Mouse (Mus musculus) testis, adult 2 months (tissue): ENCODE data around the gene Gm20388. TPM values are rescaled to one million over a fixed set of nuclear protein-coding genes. Genes with fewer than 3 reads are reported as not detected.

Source experiments
- H3K27ac ChIP-seq: fragments of 200-500 bp; 2 replicates; pipeline ENCODE4 v1.5.1; 2012; ENCODE audit warnings: low read depth, low read length; ENCODE audit not compliant: control insufficient read depth, insufficient read depth
- H3K27me3 ChIP-seq: fragments of 200-500 bp; 2 replicates; pipeline ENCODE4 v1.6.1; 2012; ENCODE audit warnings: mild to moderate bottlenecking, low read length, moderate library complexity; ENCODE audit not compliant: control insufficient read depth, insufficient read depth
- H3K36me3 ChIP-seq: fragments of 200-500 bp; 2 replicates; pipeline ENCODE4 v1.6.1; 2012; ENCODE audit warnings: mild to moderate bottlenecking, low read length; ENCODE audit not compliant: control insufficient read depth, insufficient read depth
- H3K4me1 ChIP-seq: fragments of 200-500 bp; 2 replicates; pipeline ENCODE4 v1.6.1; 2012; ENCODE audit warnings: low read length; ENCODE audit not compliant: control insufficient read depth, insufficient read depth
- H3K4me3 ChIP-seq: fragments of 200-500 bp; 2 replicates; pipeline ENCODE4 v1.5.1; 2012; ENCODE audit warnings: low read depth, mild to moderate bottlenecking, low read length, moderate library complexity, mixed read lengths; ENCODE audit not compliant: control insufficient read depth
- CTCF ChIP-seq: fragments of 200-500 bp; IDR thresholded peaks from 2 replicates; pipeline ENCODE4 v1.5.1; 2012; ENCODE audit warnings: low read depth, mild to moderate bottlenecking, inconsistent platforms, low read length, moderate library complexity; ENCODE audit not compliant: control insufficient read depth, insufficient read depth, insufficient replicate concordance
- POLR2A ChIP-seq: fragments of 200-500 bp; IDR thresholded peaks from 2 replicates; pipeline ENCODE4 v1.6.1; 2012; ENCODE audit warnings: low read depth, mild to moderate bottlenecking, inconsistent platforms, low read length, moderate library complexity; ENCODE audit not compliant: control insufficient read depth
- polyA plus RNA-seq: library from polyadenylated mRNA; depleted of rRNA; stranded (reverse); fragments of >200 nt; gene quantifications from 2 replicates; pipeline ENCODE4 v1.2.3, GENCODE M21; 2012

Gene Gm20388
- polyA plus RNA-seq, 1 experiment = 5.6 TPM

- Histone ChIP-seq H3K4me1 (peaks cover 6% of the 10 kb centered on the region), H3K27me3 (no peaks in the 10 kb centered on the region), H3K4me3 (peak overlapping the region; percentile 86), H3K27ac (peak overlapping the region; percentile 84), H3K36me3 (peaks cover 1% of the 10 kb centered on the region)
- TF ChIP-seq POLR2A (peak; percentile 97), CTCF (no peak)
Observed at GRCm38 (mm10) chr8:123065214-123066100, 3154.8 kb downstream of the Gm20388 start.

- TF ChIP-seq POLR2A = no peak
- no peak for TF ChIP-seq CTCF
Observed at GRCm38 (mm10) chr8:123066101-123066683, 3155.6 kb downstream of the Gm20388 start.

GRCm38 (mm10) chr8:123071176-123071575, 3160.5 kb downstream of the Gm20388 start:
- H3K4me3 ChIP-seq = no peak overlapping the region
- H3K4me1 ChIP-seq = peaks cover 3% of the 10 kb centered on the region
- no peak overlapping the region for H3K27ac ChIP-seq
- no peaks in the 10 kb centered on the region for H3K27me3 ChIP-seq
- TF ChIP-seq CTCF (no peak), POLR2A (no peak)
- peaks cover 1% of the 10 kb centered on the region for H3K36me3 ChIP-seq

More at GRCm38 (mm10) chr8:123066101-123066683, 3155.6 kb downstream of the Gm20388 start:
- Histone ChIP-seq H3K36me3 (peaks cover 1% of the 10 kb centered on the region), H3K4me1 (peaks cover 6% of the 10 kb centered on the region), H3K27ac (peak overlapping the region; percentile 84), H3K27me3 (no peaks in the 10 kb centered on the region), H3K4me3 (peak overlapping the region; percentile 86)

GRCm38 (mm10) chr8:123077213-123077612, 3166.6 kb downstream of the Gm20388 start:
- Histone ChIP-seq H3K4me1 (no peaks in the 10 kb centered on the region), H3K36me3 (peaks cover 1% of the 10 kb centered on the region), H3K27ac (no peak overlapping the region), H3K27me3 (no peaks in the 10 kb centered on the region), H3K4me3 (no peak overlapping the region)
- TF ChIP-seq POLR2A (no peak), CTCF (no peak)

- no peak for TF ChIP-seq CTCF
- TF ChIP-seq POLR2A = no peak
- Histone ChIP-seq H3K27ac (no peak overlapping the region), H3K36me3 (peaks cover 8% of the 10 kb centered on the region)
Observed at GRCm38 (mm10) chr8:123082993-123083392, 3172.4 kb downstream of the Gm20388 start.

GRCm38 (mm10) chr8:123083610-123084009, 3173.0 kb downstream of the Gm20388 start:
- no peak overlapping the region for H3K4me3 ChIP-seq
- TF ChIP-seq POLR2A (no peak), CTCF (no peak)
- no peaks in the 10 kb centered on the region for H3K27me3 ChIP-seq
- H3K36me3 ChIP-seq = peaks cover 7% of the 10 kb centered on the region
- H3K4me1 ChIP-seq = no peaks in the 10 kb centered on the region
- H3K27ac ChIP-seq = no peak overlapping the region

More at GRCm38 (mm10) chr8:123082993-123083392, 3172.4 kb downstream of the Gm20388 start:
- no peak overlapping the region for H3K4me3 ChIP-seq
- no peaks in the 10 kb centered on the region for H3K27me3 ChIP-seq
- H3K4me1 ChIP-seq = no peaks in the 10 kb centered on the region

GRCm38 (mm10) chr8:123087289-123087688, 3176.6 kb downstream of the Gm20388 start:
- H3K27me3 ChIP-seq = no peaks in the 10 kb centered on the region
- no peaks in the 10 kb centered on the region for H3K4me1 ChIP-seq
- H3K4me3 ChIP-seq = no peak overlapping the region
- no peak overlapping the region for H3K27ac ChIP-seq
- TF ChIP-seq CTCF (no peak), POLR2A (no peak)
- H3K36me3 ChIP-seq = peaks cover 8% of the 10 kb centered on the region
